Comparison of ENCODE assay signal across 22 mouse cellular contexts in genomic region chr10:42209809-42210208, GRCm38 (mm10).
DNase-seq lines count a peak whose midpoint lies in the region; ATAC-seq and TF ChIP-seq lines count a peak whose summit lies in the region.
"Had no signal": no experiment of that assay in that cellular context is flagged by ENCODE, and none has a peak within 500 bp of the region (broad histone marks: within the 10 kb centered on the region; RNA-seq: fewer than 3 reads in every experiment).

No protein-coding gene starts in this region.

- H3K4me1 ChIP-seq in lung, postnatal 0 days (ENCODE audit: insufficient read depth, low read depth, low read length) = peaks cover 28% of the 10 kb centered on the region; the same call in 1 of the 2 replicates
- peaks cover 0 to 3% of the 10 kb centered on the region in 2 experiments; a peak in 1 of 4 replicates for H3K4me1 ChIP-seq in ES-E14 (ENCODE audit: control insufficient read depth in 2 of 2, insufficient read depth in 2 of 2, low read length in 2 of 2, poor library complexity in 1 of 2)
- peaks cover 34% of the 10 kb centered on the region for H3K4me1 ChIP-seq in embryonic facial prominence, embryonic 14.5 days (ENCODE audit: control insufficient read depth, insufficient read depth, low read length)
- peaks cover 8% of the 10 kb centered on the region; the same call in 1 of the 2 replicates for H3K4me1 ChIP-seq in neural tube, embryonic 14.5 days (ENCODE audit: control insufficient read depth, insufficient read depth, low read length)
- peaks cover 23% of the 10 kb centered on the region for H3K4me1 ChIP-seq in intestine, embryonic 16.5 days (ENCODE audit: control insufficient read depth, insufficient read depth, low read length)

- no peak overlapping the region for H3K4me2 ChIP-seq in lung, postnatal 0 days (replicated peaks; ENCODE audit: low read depth, low read length)
- H3K4me2 ChIP-seq in embryonic facial prominence, embryonic 14.5 days (ENCODE audit: low read depth, low read length) = no peak overlapping the region
- no peak overlapping the region for H3K4me2 ChIP-seq in neural tube, embryonic 14.5 days (ENCODE audit: low read depth, low read length)
- no peak overlapping the region for H3K4me2 ChIP-seq in intestine, embryonic 16.5 days (ENCODE audit: low read depth, low read length)
- H3K4me2 ChIP-seq: heart, embryonic 15.5 days; limb, embryonic 12.5 days; liver, embryonic 12.5 days; midbrain, embryonic 12.5 days had no signal

- peak; percentile 49 for DNase-seq in lung, postnatal 0 days (ENCODE audit: low spot score)
- DNase-seq in lung, postnatal 10 days = no peak
- DNase-seq in ES-E14 (ENCODE audit: low read depth, low spot score) = no peak
- no peak for DNase-seq in embryonic facial prominence, embryonic 14.5 days (ENCODE audit: low spot score)
- no peak for DNase-seq in embryo, embryonic 9.5 days (ENCODE audit: extremely low spot score)
- DNase-seq: adrenal gland, postnatal 36 days; cerebellum, adult 2 months; gastrocnemius, postnatal 10 days; heart, adult 2 months; kidney, adult 11 months; lung, adult 2 months; lung, postnatal 4 days; thymus, adult 18-20 months; thymus, postnatal 4 days had no signal

- no peak for TF ChIP-seq EP300 in lung, postnatal 0 days (IDR thresholded peaks at IDR 0.05)

- no peak overlapping the region for H3K4me3 ChIP-seq in lung, postnatal 0 days (ENCODE audit: low read depth, low read length)
- H3K4me3 ChIP-seq in ES-E14 (ENCODE audit: insufficient read depth in 1 of 2, low read depth in 1 of 2, low read length in 2 of 2, poor library complexity in 1 of 2, severe bottlenecking in 1 of 2) = no peak overlapping the region
- H3K4me3 ChIP-seq in embryonic facial prominence, embryonic 14.5 days (ENCODE audit: low read depth, low read length) = no peak overlapping the region
- H3K4me3 ChIP-seq in neural tube, embryonic 14.5 days (ENCODE audit: low read depth, low read length) = no peak overlapping the region
- no peak overlapping the region for H3K4me3 ChIP-seq in intestine, embryonic 16.5 days (ENCODE audit: low read length)
- H3K4me3 ChIP-seq: heart, adult 2 months; heart, embryonic 15.5 days; limb, embryonic 12.5 days; liver, embryonic 12.5 days; midbrain, embryonic 12.5 days had no signal

- in situ Hi-C loops in ES-E14 (cut with MboI; ENCODE audit: low sequenced_read_pairs in 2 of 2, unreplicated experiment in 2 of 2) = no loop called here

- no peaks in the 10 kb centered on the region for H3K9me3 ChIP-seq in lung, postnatal 0 days (ENCODE audit: low read length)
- no peaks in the 10 kb centered on the region for H3K9me3 ChIP-seq in ES-E14 (ENCODE audit: control insufficient read depth, insufficient read depth, low read depth, low read length)
- no peaks in the 10 kb centered on the region for H3K9me3 ChIP-seq in embryonic facial prominence, embryonic 14.5 days (ENCODE audit: control insufficient read depth, low read length)
- no peaks in the 10 kb centered on the region for H3K9me3 ChIP-seq in neural tube, embryonic 14.5 days (ENCODE audit: control insufficient read depth, low read length)
- H3K9me3 ChIP-seq in intestine, embryonic 16.5 days (ENCODE audit: control insufficient read depth, low read length) = peaks cover 3% of the 10 kb centered on the region; the same call in 1 of the 2 replicates
- H3K9me3 ChIP-seq: heart, embryonic 15.5 days; liver, embryonic 12.5 days had no signal

- H3K27ac ChIP-seq in lung, postnatal 0 days (ENCODE audit: low read length) = 0 out of 2 replicates have a peak overlapping the region, but pooled peaks have one; percentile 23
- no peak overlapping the region for H3K27ac ChIP-seq in ES-E14 (ENCODE audit: insufficient read depth, low read depth, low read length, poor library complexity, severe bottlenecking)
- H3K27ac ChIP-seq in embryonic facial prominence, embryonic 14.5 days (replicated peaks; ENCODE audit: low read depth, low read length) = 0 out of 2 replicates have a peak overlapping the region, but pooled peaks have one; percentile 22
- H3K27ac ChIP-seq in neural tube, embryonic 14.5 days (ENCODE audit: low read depth, low read length) = 0 out of 2 replicates have a peak overlapping the region, but pooled peaks have one; percentile 39
- H3K27ac ChIP-seq in intestine, embryonic 16.5 days (ENCODE audit: low read length) = no peak overlapping the region
- H3K27ac ChIP-seq: heart, adult 2 months; heart, embryonic 15.5 days; kidney, postnatal 0 days; limb, embryonic 12.5 days; liver, embryonic 12.5 days; midbrain, embryonic 12.5 days had no signal

- no peak for TF ChIP-seq CTCF in lung, postnatal 0 days (IDR thresholded peaks at IDR 0.05)

- no peaks in the 10 kb centered on the region for H3K27me3 ChIP-seq in lung, postnatal 0 days (replicated peaks; ENCODE audit: insufficient read depth, low read length)
- no peaks in the 10 kb centered on the region for H3K27me3 ChIP-seq in embryonic facial prominence, embryonic 14.5 days (replicated peaks; ENCODE audit: control insufficient read depth, insufficient read depth, low read length)
- H3K27me3 ChIP-seq in neural tube, embryonic 14.5 days (ENCODE audit: control insufficient read depth, insufficient read depth, low read length) = no peaks in the 10 kb centered on the region
- no peaks in the 10 kb centered on the region for H3K27me3 ChIP-seq in intestine, embryonic 16.5 days (replicated peaks; ENCODE audit: control insufficient read depth, insufficient read depth, low read length)
- H3K27me3 ChIP-seq: heart, embryonic 15.5 days; limb, embryonic 12.5 days; liver, embryonic 12.5 days; midbrain, embryonic 12.5 days had no signal

- no peaks in the 10 kb centered on the region for H3K36me3 ChIP-seq in lung, postnatal 0 days (ENCODE audit: insufficient read depth, low read length)
- H3K36me3 ChIP-seq in ES-E14 (ENCODE audit: control insufficient read depth, insufficient read depth, low read length, poor library complexity, severe bottlenecking) = peaks cover 7% of the 10 kb centered on the region; the same call in 1 of the 2 replicates
- H3K36me3 ChIP-seq in embryonic facial prominence, embryonic 14.5 days (ENCODE audit: control insufficient read depth, insufficient read depth, low read length) = no peaks in the 10 kb centered on the region
- no peaks in the 10 kb centered on the region for H3K36me3 ChIP-seq in neural tube, embryonic 14.5 days (ENCODE audit: control insufficient read depth, insufficient read depth, low read length)
- H3K36me3 ChIP-seq in intestine, embryonic 16.5 days (ENCODE audit: control insufficient read depth, insufficient read depth, low read length) = no peaks in the 10 kb centered on the region
- H3K36me3 ChIP-seq: heart, embryonic 15.5 days; limb, embryonic 12.5 days; midbrain, embryonic 12.5 days had no signal

- ATAC-seq in lung, postnatal 0 days = no peak
- no peak for ATAC-seq in embryonic facial prominence, embryonic 14.5 days (ENCODE audit: low read depth)
- no peak for ATAC-seq in neural tube, embryonic 14.5 days (ENCODE audit: low read depth)
- ATAC-seq in megakaryocyte-erythroid progenitor cell, adult 5-6 weeks (replicated peaks; ENCODE audit: low FRiP score, low TSS enrichment, poor library complexity, severe bottlenecking) = no peak
- ATAC-seq in intestine, embryonic 16.5 days = no peak
- ATAC-seq: liver, embryonic 12.5 days had no signal

- no peak overlapping the region for H3K9ac ChIP-seq in lung, postnatal 0 days (replicated peaks; ENCODE audit: low read depth)
- no peak overlapping the region for H3K9ac ChIP-seq in ES-E14 (ENCODE audit: insufficient read depth, low read depth, low read length, poor library complexity, severe bottlenecking)
- H3K9ac ChIP-seq in embryonic facial prominence, embryonic 14.5 days (ENCODE audit: low read depth, low read length) = no peak overlapping the region
- no peak overlapping the region for H3K9ac ChIP-seq in neural tube, embryonic 14.5 days (replicated peaks; ENCODE audit: low read depth, low read length)
- H3K9ac ChIP-seq in intestine, embryonic 16.5 days (ENCODE audit: low read depth, low read length) = no peak overlapping the region
- H3K9ac ChIP-seq: heart, embryonic 15.5 days; limb, embryonic 12.5 days; liver, embryonic 12.5 days; midbrain, embryonic 12.5 days had no signal

- 49% methylated on average over 6 of the region's 6 CpGs for WGBS in lung, postnatal 0 days
- 62% methylated on average over 6 of the region's 6 CpGs for WGBS in embryonic facial prominence, embryonic 14.5 days
- 28% methylated on average over 6 of the region's 6 CpGs for WGBS in neural tube, embryonic 14.5 days
- 67% methylated on average over 6 of the region's 6 CpGs for WGBS in intestine, embryonic 16.5 days

TF ChIP-seq in ES-E14, 5 proteins besides CTCF, POLR2A, EP300 and RAD21:
- no peak for TF ChIP-seq ZNF384 (IDR thresholded peaks at IDR 0.05; ENCODE audit: low read depth, low read length)
- 0 out of 2 replicates have a peak, but pooled peaks have one; percentile 14 for TF ChIP-seq MAFK (IDR thresholded peaks at IDR 0.05; ENCODE audit: insufficient read depth, low read depth, low read length)

Comparison
In these comparisons a context has a peak if more than half of its experiments do, and no peak if none do; other contexts are left out.
1. H3K27ac ChIP-seq: peak in lung, postnatal 0 days (single experiment), embryonic facial prominence, embryonic 14.5 days (single experiment) and neural tube, embryonic 14.5 days (single experiment); none in ES-E14 (single experiment) and intestine, embryonic 16.5 days (single experiment).